Mouse (Mus musculus): ENCODE data around the gene Siah1b.

The Siah1b gene

GRCm38 (mm10) chrX:164032526-164032925 is 43.8 kb downstream of the Siah1b start:
- in situ Hi-C loops (cut with MboI, MseI): no loop called here

GRCm38 (mm10) chrX:164027607-164028289 is 48.5 kb downstream of the Siah1b start, which contains the start of gene Car5b:
TSS of gene Car5b (minus strand) at chrX:164027997.
- in situ Hi-C loops (cut with MboI, MseI): no loop called here

All from regulatory T cell (primary cell).